Mouse (Mus musculus): ENCODE measurements around the gene Kdf1.
A peak's percentile ranks its signal among the peaks of the same experiment; 100 is the strongest.
"Not testable (repeated sequence)": the region's sequence is repeated elsewhere in the genome, so short reads cannot be mapped to it uniquely, and the experiment has no call there.

Gene Kdf1

DNA sequence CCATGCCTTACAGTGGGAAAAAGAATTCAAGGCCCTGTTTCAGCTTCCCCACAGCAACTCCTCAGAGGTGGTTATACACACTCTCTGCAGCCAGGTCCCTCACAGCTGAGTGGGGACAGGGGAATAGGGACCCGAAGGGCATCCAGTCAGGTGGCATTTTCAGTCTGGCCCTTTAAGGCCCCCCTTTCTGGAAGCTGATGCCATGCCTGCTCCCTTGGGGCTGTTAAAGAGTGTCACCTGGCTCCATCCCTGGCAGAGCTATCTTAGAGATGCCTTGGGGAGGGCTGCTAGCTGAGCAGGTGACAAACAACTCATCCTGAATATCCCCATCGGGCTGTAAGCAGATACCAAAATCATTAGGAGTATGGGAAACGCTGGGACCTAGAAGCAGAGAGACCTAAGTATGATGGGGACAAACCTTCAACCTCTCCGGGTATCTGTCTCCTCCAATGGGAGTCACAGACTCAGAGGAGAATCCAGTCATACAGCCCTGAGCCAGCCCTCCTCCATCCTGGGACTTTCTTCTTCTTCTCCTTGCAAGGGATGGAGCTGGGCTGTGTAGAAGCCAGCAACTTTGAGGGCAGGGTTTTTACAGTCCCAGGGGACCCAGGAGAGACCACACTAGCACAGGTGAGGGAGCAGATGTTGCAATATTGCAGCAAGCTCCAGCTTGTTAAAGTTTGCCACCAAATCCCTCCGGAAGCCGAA lies 21.9 kb upstream of the Kdf1 start:
- DNase-seq (ENCODE audit: low spot score) = no peak

DNA sequence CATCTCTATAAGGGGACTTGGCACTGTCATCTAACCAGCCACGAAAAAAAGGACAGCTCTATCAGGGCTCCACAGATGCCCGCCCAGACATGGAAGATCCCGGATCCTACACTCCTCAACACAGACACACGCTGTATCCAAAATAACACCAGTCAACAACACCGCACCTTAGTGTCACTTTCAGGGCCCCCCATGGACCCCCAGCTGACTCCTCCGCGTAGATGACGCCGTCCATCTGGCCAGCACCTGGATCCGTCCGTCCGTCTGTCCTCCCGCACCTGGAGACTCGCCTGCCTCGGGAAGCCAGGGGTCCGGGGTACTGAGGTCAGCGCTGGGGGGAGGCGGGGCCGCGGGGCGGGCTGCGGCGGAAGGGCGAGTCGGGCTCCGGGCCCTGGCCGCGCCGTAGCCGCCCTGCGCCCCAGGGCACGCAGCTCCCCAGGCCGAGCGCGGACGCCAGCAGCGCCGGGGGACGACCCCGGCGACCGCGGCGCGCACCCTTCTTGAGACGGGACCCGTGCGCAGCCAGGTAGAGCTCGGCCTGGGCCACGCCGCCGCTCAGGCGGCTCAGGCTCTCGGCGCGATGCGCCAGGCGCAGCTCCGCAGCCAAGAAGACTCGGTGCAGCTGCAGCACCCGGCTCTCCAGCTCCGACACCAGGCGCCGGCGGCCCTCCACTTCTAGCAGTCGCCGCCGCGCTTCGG lies 21.2 kb upstream of the Kdf1 start:
- DNase-seq (ENCODE audit: low spot score) = no peak

DNA sequence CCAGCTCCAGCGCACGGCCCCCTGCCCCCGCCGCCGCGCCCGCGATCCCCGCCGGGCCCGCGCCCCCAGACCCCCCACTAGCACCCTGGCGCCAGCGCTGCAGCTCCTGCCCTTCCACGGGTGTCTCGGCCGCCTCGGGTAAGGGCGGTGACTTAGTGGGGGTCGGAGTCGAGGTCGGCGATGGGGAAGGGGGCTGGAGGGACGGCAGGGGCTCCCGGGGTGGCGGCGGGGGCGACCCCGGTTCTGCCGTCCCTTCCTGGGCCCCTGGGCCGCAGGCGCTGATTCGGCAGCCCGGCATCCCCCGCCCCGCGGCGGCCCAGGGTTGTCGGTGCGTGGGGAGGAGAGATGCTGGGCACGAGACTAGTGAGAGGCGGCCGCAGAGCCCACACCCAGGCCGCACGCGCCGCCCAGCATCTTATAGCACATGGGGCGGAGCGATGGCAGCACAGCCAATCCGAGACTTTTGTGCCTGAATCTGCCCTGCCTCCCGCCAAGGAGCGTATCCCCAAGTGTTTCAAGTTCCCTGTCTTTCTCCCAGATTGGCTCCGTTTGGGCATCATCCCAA lies 20.5 kb upstream of the Kdf1 start, which contains the start of gene Trnp1:
TSS of gene Trnp1 (minus strand) at position 391 of the 565 bp plus-strand sequence.
- DNase-seq (ENCODE audit: low spot score) = peak; percentile 62

DNA sequence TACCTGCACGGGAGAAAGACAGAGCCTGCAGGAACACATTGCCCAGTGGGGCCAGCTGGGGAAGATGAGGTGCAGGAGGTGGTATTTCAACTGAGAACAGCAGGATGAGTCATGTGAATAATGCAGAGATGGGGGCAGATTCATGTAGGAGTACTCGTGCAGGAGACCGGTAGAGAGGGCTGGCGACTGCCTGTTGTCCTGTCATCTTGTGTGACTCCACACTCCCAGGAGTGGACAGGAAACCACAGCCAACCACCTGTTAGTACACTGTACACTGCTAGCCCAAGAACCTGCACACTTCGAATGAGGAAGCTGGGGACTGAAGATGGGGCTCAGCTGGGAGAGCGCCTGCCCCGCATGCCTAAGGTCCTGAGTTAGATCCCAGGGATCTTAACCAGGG lies 17.2 kb upstream of the Kdf1 start:
- DNase-seq (ENCODE audit: low spot score) = no peak

DNA sequence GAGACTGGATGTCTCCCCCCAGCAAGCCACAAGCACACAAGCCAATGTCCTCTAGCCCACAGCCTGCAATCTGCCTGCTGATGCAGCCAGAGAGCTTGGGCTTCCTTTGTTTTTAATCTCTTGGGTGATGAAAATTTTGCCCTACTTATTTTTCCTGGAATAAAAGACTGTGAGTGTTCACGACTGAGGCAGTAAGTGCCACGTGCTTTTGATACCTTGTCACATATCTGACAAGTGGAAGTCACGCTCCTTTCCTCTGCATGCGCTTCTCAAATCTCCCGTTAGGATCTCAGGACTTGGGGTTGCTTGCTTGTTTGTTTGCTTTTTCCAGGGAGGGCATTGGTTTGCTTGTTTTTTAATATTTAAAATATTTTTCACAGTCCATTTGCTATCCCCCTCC lies 14.5 kb upstream of the Kdf1 start:
- no peak for DNase-seq (ENCODE audit: low spot score)

DNA sequence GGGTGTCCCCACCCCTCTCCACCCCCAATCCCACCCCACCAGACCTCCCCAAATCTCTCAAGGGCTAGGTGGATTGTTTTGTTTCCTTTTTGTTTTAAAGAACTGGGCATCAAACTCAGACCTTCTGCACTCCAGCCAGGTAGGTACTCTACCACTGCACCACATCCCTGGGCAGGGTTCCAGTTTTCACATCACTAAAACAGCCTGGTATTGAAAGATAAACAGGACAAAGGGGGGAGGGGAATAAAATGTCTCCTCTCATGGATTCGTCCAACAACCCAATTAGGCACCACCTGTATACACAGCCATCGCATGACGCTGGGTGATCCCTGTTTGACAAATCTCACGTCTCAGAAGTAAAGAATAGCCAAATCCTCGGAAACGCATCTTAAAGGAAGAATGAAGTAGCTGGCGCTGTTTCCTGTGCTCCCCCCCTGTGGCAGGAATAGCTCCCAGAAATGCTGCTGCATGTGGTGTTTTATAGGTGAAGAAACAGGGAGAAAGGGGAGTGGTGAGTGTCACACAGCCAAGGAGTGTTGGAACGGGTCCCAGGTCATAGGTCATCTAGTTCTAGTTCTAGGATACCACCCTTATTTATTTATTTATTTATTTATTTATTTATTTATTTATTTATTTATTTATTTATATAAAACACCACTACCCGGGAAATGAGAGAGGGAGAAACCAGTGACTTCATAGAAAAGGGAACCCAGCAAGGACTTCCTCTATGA lies 13.8 kb upstream of the Kdf1 start:
- no peak for DNase-seq (ENCODE audit: low spot score)

DNA sequence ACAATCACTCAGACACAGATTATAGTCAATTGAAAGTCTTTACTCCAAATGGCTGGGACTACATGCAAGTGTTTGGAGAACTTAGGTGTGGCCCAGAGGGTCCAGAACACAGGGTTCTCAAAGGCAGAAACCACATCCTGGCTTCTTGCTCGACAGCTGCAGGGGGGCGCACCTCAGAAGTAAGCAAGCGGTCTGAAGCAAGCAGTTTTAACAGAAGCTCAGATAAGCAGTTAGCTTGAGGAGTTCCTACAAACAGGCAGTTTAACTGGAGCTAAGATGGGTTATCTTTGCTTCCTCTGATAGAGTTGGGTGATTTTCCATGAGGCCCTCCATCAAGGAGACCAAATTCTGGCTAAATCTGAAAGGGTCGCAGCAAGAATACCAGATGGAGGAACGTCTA lies 12.2 kb upstream of the Kdf1 start:
- DNase-seq (ENCODE audit: low spot score) = no peak

DNA sequence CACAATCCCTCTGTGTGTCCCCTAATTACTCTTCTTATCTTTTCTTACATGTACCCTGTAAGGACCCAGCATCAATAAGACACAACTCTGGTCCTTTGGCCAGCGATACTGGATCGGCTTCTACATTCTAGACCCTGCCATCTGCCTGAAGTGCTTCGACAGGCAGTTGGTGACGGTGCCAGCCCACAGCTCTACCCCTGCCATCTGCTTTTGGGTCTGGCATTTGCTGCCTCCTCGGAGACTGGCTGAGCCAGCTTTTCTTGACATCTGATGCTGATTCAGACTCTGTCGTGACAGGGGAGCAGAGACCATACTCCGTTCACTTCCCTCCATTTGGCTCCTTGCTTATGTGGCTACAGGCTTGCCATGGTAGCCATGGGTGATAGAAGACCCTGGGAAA lies 9.8 kb upstream of the Kdf1 start:
- DNase-seq (ENCODE audit: low spot score) = no peak

DNA sequence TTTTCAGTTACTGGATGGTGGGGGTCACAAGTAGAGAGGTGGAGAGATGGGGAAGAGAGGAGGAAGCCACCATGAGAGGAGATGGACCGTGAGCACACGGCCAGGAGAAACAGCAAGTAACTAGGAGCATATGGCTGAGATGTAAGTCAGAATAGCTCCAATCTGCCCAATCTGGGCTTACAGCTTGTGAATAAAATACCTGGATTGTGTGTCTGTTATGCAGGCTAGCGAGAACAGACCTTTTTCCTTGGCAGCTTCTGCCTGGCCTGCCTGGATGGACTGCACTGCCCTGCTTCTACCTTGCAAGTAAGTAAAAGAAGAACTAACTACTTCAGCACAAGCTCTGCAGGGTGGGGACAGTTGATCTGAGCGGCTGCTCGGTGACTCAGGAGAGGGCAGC lies 7.7 kb upstream of the Kdf1 start:
- DNase-seq (ENCODE audit: low spot score) = no peak

DNA sequence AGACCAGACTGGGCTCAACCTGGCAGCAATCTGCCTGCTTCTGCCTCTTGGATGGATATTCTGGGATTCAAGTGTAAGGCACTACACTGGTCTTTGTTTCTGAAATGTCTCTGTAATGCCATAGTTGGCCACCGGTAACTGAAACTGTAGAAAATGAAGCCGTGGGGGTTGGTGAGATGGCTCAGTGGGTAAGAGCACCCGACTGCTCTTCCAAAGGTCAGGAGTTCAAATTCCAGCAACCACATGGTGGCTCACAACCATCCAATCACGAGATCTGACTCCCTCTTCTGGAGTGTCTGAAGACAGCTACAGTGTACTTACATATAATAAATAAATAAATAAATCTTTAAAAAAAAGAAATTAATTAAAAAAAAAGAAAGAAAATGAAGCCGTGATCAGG lies 6.3 kb upstream of the Kdf1 start:
- not testable (repeated sequence) for DNase-seq (ENCODE audit: low spot score)

DNA sequence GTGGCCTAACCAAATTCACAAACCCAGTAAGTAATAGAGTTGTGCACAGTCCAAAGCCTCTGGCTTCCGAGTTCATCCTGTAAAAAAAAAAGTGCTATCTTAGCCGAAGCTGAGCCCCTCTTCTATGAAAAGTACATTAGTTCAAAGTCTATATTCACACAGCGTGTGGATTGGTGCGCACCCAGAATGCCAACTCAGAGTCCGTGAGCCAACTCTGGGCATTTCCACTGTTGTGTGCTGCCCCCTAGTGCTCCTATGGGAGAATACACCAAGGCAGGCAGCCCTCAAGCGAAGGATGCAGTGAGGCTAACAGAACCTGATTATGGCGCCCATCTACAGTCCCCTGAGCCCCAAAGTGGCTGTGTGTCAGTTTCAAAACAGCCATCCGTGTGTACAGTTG lies 5.8 kb upstream of the Kdf1 start:
- peak; percentile 69 for DNase-seq (ENCODE audit: low spot score)

DNA sequence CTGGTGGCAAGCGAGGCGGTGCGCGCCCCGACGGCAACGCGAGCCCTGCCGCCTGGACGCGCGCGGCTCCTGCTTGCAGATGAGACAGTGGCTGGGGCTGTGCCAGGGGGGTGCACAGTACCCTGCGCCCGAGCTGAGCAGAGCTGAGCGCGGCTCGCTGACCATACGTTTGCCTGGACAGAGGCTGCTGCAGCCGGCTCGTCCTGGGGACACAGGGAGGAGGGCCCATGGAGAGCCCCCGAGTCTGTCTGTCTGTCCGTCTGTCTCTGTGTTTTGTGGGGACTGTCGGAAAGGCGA lies 554 bp downstream of the Kdf1 start:
- DNase-seq (ENCODE audit: low spot score) = no peak

DNA sequence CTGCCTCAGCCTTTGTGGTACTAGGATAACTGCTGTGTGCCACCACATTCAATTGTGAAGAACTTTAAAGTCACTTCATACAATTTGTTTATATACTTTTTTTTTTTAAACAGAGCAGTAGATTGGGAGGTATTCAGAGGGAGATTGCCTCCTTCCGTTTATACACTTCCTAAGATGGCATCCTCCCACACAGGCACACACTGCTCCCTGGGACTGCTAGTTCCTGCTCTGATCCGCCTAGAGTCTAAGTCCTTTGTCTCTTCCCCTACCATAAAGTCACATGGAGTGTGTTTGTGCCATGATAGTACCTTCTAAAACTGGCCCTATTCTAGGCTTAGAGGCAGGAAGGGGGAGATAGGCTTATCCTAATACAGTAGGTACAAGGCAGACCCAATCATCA lies 2.7 kb downstream of the Kdf1 start:
- DNase-seq (ENCODE audit: low spot score) = no peak

DNA sequence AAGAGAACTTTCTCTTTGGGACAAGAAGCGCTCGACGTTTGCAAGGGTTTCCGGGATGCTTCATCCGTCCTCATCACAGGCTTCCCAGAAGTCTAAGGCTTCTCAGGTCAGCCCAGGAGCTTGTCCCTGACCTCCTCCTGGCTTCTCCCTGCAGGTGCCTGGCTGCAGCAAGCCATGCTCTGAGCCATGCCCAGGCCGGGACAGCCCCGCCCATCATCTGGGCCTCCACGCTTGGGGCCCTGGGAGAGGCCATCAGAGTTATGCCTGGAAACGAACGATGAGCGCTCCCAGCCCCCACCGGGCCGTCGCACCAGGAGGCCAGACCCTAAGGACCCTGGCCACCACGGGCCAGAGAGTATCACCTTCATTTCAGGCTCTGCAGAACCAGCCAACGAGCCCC lies 9.0 kb downstream of the Kdf1 start:
- DNase-seq (ENCODE audit: low spot score) = no peak

DNA sequence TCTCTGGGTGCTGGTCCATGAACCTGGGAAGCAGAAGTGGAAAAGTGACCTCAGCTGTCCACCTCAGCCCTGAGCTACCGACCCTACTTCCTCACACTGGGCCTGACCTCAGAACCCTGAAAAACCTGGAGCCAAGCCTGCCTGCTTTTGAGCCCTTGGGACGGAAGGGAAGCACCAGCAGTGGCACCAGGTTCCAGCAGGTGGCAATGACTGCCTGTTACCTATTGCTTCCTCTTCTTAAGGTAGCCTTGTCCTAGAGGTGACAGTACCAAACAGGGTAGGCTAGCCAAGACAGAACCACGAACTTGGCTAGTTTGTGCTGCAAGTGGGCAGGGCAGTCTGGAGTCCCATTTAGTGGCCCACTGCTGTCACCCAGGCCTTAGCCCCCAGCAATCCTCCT lies 14.0 kb downstream of the Kdf1 start:
- DNase-seq (ENCODE audit: low spot score) = no peak

DNA sequence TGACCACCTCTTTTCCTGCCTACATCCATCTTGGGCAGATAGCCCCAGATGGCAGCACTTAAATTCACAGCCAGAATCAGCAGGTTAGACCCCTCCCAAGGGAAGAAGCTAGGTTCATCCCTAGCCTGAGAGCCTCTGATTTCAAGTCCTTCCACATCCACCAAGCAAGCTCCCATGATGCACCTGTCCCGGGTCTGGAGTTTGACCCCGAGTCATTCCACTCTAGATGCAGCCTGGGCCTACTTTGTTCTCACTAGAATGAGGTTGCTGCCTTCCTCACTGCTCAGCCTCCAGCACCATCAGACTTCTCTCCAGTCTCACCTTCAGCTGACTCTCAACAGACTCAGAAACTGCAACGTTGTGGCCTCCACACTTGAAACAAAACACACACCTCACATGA lies 17.3 kb downstream of the Kdf1 start:
- DNase-seq (ENCODE audit: low spot score) = no peak

DNA sequence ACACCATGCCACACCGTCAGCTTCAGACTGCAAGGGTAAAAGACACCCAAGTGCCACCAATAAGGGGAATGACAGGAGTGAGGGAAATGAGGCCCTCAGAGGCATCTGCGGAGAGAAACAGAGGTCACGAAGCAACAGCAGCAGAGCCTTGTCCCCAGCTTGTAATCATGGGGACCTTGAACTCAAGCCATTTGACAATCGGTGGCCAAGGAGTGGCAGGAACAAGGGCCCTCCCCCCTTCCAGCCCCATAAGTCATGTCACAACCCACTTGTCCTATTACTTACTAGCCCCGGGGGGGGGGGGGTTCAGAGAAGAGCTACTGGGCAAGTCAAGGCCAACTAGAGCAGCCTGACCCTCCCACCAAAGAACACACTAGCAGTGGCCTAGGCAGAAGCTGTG lies 17.9 kb downstream of the Kdf1 start:
- no peak for DNase-seq (ENCODE audit: low spot score)

DNA sequence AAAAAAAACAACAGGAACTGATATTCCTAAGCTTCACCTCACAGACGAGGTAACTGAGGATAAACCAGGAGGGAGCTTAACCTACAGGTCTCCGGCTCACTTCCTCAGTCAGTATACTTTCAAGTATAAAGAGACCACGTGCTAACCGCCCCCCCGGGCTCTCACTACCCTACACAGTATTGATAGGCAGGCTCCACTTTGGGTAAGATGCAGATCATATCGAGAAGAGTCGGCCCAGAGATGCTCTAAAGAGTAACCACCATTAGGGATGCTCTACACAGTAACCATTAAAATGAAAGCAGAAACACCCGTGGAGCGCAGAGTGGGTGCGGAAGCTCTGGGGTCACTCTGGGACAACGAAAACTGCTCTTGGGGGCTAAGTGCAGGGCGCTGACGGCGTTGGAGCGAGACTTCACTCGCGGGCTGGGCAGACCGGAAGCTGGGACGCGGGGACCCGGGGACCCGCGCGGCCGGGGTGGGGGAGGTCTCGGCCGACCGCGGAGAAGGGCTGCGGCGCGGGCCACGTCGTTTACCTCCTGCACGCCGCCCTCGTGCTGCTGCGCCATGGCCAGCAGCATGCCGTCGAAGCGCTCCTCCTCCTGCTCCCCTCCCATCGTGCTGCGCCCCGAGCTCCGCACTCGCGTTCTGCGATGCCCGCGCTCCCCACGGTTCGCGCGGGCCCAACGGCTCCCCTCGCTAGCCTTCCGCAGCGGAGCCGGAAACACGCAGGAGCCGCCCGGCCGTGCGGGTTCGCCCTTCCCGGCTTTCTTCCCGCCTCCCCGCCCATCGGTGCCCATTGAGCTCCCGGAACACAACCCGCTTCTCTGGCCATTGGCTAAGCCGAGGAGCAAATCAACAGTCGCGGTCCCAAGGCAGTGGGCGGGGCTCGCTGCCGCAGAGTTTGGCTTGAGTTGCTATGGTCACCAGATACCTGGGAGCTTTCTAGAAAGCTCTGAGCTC lies 26.8 kb downstream of the Kdf1 start, which contains the start of gene Nudc:
TSS of gene Nudc (minus strand) at position 725 of the 960 bp plus-strand sequence.
- peak; percentile 96 for DNase-seq (ENCODE audit: low spot score)

DNA sequence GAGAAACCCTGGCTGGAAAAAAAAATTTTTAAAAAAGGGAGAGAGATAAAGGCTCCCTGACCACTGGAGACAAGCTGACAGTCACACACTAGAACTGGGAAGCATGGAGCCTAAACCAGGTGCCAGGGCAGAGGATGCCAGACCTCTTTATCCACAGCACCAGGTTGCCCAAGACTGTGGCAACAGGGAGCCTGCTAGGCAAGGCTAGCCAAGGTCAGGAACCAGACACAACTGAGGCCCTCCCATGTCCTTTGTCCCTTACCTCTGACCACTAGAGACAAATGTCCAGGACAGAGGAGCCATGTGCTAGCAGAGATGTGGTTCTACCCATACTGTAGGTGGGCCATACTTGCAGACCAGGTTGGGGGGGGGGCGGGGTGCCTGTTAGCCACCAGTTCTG lies 33.3 kb downstream of the Kdf1 start:
- DNase-seq (ENCODE audit: low spot score) = no peak

DNA sequence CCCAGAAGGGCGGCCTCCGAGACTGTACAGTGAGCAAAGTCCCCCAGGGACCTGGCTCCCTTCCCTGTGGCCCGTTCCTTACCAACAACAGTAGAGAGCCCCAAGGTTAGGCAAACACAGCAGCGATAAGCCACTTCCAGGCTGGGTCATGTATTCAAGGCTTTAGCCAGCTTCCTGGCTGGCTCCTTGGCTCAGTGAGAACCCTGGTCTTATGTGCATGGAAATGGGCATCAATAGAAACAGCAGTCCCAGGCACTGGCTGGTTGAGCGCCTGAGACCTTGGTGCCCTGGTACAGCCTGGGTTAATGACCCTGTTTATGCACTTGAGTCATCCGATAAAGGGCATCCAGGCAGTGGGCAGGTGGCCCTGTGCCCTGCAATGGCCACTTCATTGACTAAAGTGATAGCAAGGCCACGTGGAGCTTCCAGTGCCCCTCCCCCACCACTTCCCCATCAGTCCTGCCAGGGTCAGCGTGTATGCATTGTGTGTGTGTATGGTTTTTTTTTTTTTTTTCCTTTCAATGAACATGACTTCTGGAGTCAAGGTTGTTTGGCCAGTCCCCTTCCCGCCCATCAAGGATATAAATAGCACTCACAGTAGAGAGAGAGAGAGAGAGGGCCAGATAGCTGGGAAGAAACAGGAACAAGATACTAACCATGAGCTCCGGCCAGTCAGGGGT lies 34.1 kb downstream of the Kdf1 start, which contains the start of gene Nr0b2:
TSS of gene Nr0b2 (plus strand) at position 609 of the 680 bp plus-strand sequence.
- peak; percentile 52 for DNase-seq (ENCODE audit: low spot score)

Data from yolk sac, embryonic 10.5 days (tissue).